Mouse (Mus musculus) right cerebral cortex, postnatal 4 days (tissue): Measurements from ENCODE around the gene Cxcl15.

Experiments used
- DNase-seq: peaks from one replicate; pipeline ENCODE4 v3.0.0-alpha.2; 2022

Cxcl15 gene

DNA sequence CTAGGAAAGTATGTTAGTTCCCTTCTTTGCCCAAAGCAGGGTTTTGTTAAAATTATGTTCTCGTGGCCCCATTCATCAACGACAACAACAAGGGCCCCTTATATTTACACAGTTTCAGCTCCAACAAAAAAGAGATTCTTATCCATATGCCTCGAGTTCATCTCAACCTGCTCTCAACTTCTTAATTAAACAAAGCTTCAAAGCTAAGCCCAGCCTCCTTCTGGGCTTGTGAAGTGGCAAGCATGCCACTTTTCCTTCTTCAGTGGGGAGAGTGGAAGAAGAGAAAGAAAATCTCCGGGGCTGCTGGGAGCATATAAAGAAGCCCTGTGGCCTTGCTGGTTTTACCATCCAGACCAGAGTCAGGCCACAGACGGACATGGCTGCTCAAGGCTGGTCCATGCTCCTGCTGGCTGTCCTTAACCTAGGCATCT, at the start of gene Cxcl15:
Cxcl15 (plus strand) TSS at position 340 of the 431 bp plus-strand sequence.
- DNase-seq: no peak

DNA sequence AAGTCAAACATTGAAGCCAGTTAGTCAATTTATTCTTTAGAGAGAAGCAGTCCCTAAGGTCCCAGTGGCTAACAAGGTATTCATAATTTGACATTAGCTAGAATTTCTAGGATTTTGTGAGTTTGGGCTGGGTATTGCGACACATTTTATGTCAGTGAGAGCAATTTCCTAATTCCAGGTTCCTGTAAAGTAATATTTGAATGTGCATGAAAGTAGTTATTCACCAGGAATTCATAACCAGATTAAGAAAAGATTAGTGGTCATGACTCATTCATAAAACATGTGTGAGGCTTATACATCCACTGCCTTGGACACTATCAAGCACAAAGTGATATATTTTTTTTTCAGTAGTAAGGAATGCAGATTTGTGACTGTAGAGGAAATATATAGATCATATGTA, 40.4 kb upstream of the Cxcl15 start:
- no peak for DNase-seq

DNA sequence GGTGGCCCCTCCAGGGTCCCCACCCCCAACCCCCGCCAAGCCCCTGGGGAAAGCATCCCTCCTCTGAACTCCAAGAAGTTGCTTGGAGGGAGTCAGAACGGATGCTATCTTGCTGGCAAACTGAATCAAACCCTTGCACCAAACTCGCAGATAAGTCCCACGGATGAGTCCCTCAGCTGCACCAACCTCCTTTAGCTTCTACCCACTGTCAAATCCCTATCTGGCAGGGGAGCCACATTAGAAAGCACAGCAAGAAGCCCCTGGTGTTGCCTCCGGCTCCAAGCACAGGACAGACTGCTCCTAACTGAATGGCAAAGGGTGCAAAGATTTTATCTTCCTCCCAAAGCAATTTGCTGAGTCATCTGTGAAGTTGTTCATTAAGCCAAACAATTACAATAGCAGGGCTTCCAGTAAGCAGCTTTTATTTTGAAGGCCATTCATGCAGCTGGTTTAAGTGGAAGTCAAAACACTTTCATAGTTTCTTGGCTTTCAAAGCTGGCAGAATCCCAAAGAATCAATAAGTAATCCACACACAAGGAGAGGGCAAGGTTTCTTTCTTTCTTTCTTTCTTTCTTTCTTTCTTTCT, 36.2 kb upstream of the Cxcl15 start:
- no peak for DNase-seq

DNA sequence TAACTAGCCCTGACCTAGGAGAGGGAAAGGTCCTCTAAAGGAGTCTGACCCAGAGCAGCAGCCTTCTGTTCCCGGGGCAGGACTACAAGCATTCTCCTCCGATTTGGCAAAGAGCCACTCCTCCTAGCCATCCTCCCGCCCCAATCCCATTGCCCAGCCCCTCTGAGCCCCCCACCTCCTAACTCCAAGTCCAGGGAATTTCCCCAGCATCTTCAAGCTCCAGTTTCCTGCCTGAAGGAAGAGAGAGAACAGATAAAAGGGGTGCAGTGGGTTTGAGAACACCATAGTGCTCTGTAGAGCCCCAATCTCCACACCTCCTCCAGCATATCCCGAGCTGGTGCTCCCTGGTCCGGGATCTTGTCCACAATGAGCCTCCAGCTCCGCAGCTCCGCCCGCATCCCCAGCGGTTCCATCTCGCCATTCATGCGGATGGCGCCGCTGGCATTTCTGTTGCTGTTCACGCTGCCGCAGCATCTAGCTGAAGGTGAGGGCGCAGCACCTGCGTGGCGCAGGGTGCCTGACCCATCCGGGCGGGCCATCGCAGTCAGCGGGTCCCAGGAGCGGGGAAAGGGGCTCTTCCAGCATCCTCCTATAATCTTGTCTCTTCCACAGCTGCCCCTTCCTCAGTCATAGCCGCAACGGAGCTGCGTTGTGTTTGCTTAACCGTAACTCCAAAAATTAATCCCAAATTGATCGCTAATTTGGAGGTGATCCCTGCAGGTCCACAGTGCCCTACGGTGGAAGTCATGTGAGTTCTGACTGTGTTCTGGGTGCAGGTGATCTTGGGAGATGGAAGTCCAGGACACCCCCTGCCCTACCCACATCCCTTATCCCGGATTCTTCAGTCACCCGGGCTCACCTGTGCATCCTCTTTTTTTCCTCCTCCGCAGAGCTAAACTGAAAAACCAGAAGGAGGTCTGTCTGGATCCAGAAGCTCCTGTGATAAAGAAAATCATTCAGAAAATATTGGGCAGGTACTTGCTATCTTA, 35.0 kb upstream of the Cxcl15 start, which contains the start of gene Cxcl5:
Cxcl5 (plus strand) TSS at position 284 of the 989 bp plus-strand sequence.
- peak; percentile 28 for DNase-seq

DNA sequence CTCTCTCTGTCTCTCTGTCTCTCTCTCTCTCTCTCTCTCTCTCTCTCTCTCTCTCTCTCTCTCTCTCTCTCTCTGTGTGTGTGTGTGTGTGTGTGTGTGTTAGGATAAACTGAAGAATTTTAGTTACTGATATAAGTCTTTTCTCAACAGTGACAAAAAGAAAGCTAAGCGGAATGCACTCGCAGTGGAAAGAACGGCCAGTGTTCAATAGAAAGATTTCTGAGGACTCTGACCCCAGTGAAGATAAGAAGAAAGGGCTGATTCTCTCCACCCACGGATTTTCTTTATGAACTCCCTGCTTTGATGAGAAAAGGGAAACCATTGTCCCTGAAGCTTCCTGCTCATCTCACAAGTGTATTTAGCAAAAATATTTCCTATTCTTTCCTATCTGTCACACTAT, 34.0 kb upstream of the Cxcl15 start:
- no peak for DNase-seq

DNA sequence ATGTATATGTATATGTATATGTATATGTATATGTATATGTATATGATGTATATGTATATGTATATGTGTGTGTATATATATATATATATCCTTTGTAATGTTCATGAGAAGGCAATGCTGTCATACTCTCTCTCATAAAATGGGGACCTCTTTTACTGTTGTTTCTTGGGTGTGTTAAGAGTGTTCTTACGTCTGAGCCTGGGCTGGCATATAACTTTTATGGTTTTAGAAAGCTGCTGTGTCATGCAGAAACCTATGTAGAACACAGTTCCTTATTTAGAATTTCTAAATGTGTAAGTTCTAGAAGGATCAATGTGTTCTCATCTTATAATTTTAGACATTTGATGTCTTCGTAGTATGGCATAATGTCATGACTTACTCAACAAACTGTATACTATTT, 33.5 kb upstream of the Cxcl15 start:
- DNase-seq: no peak

DNA sequence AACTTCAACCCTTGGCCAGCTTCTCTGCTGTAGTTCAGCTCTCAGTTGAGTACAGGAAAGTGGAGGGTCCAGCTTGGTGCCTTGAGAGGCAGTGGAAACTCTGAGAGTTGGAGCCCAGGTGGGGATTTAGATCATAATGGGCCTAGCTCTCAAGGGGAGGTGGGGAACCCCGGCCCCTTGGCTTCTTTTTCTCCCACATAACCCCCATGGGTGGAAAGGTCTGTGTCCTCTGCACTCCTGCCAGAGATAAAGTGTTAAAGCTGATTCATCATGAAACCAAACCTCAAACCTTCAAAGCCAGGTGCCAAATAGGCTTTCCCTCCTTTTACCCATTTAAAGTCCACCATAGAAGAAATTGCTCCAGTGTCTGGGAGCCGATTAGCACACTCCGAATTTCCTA, 32.5 kb upstream of the Cxcl15 start:
- DNase-seq: no peak

DNA sequence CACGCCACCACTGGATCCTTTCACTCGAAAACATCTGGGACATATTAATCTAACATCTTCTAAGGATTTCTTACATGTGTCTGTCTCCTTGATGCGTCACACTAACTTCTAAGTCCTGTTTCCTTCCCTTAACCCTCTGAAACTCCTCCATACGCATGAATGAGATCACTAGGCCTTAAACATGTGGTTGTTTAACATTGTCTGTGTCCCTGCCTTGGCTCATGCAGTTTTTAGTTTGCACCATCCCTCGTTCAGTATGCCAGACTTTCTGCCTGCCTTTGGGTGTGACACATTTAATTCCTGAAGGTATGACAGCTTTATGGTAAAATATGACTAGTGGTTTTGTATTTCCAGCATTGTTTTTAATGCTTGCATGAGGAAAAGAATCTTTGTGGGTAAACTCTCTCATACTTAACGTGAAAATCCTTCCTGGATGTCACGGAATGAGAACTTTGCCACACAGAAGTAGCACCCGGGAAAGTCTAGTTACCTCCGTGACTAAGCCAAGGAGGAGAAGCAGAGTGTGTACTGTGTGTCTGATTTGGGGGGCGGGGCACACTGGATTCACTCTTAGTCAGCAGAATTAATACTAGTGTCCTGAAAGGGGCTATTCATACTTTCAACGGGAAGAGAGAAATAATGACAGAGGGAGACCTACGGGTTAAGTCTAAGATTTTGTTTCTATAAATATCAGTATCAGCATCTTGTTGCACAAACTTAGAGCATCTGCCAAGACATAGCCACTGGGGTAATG, 30.2 kb upstream of the Cxcl15 start:
- no peak for DNase-seq

DNA sequence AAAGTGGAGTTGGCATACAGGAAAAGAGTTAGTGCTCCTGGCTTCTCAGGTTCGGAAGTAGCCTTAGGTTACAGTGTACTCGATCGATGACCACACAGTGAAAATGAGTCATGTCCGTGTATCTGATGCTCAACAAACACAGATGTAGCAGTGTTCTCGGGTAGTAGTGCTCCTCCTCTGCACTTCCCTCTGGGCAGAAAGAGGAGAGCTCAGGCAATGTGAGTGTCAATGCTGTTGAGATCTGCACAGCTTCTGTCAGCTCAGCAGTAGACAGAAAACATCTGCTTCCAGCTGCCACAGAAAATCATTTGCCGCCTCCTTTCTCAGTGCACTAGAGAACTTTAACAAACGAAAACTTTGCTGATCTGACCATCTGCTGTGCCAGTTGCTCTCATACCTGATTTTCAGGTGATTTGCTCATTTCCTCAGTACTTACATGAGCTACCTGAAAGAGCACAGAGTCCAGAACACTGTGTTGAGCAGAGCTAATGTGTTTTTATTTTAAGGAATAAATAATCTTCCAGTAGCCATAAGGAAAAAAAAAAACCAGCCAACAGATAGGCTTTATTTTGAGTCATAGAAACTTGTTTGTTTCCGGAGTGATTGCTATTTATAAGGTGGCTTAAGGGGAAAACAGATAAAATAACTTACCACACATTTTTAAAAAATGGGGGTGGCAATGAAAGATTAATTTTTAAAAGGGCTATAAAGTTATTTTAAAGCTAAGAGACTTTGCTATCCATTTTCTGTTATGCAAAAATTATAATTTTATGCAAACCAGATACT, 28.3 kb upstream of the Cxcl15 start:
- no peak for DNase-seq

DNA sequence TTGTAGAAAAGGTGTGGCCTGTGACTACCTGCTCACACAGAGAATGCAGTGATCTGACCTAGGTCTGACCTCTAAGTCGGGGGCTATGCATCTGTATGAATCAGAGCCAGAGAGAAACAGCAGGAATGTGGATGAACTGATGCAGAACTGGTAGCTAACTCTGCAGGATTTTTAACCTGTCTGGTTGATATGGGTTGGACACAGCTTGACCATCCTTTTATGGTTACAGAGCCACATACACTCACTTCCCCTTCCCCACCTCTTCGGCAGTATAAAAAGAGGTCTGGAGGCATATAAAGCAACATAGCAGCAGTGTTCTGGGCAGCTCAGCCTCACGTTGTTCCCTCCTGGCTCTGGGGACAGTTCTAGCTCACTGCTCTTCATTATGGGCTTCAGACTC, 26.1 kb upstream of the Cxcl15 start, which contains the start of gene Ppbp:
Ppbp (plus strand) TSS at position 301 of the 400 bp plus-strand sequence.
- DNase-seq: no peak

DNA sequence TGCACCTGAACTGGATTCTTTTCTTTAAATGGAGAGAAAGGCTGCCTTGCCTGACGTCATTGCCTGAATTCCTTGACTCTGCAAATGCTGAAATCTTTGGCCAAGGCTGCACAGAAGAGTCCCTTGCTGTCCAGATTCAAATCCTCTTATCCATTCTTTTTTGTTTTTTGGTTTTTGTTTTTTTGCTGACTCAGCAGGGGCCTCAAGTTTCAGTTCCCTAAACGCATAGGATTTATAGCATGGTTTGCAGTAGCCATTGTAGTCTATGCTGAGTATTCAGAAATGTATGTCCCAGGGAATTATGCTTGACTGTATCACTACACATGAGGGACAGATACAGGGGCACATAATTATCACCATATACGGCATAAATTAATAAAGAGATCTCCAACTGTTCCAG, 23.0 kb upstream of the Cxcl15 start:
- no peak for DNase-seq

DNA sequence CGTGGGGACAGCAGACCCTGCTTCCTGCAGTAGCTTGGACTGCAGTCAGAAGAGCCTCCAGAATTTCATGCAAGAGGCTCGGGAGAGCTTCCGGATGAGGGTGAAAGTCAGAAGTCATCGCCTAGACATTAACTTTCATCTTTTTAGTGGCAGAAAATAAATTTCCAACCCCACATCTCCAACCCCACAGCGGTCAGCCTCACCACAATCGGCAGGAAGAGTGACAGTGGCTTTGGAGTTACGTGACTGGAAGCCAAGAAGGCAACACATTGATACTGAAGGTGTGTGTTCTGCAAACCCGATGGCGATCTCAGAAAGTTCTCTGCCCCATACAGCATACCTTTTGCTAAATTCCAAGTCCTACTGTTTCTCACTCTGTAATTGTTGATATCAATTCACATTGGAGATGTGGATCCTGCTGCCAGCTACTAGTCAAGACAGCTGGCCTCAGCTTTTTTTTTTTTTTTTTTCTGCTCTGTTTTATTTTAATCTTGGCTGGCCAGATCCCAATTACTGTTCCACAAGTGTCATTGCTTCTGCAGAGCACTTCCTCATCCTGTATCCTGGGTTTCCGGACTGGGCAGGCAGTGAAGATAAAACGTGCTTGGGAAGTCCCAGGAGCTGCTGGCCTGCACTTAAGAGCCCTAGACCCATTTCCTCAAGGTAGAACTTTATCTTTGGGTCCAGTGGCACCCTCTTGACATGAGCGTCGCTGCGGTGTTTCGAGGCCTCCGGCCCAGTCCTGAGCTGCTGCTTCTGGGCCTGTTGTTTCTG, 22.3 kb upstream of the Cxcl15 start, which contains the start of gene Pf4:
Pf4 (plus strand) TSS at position 556 of the 774 bp plus-strand sequence.
- no peak for DNase-seq

DNA sequence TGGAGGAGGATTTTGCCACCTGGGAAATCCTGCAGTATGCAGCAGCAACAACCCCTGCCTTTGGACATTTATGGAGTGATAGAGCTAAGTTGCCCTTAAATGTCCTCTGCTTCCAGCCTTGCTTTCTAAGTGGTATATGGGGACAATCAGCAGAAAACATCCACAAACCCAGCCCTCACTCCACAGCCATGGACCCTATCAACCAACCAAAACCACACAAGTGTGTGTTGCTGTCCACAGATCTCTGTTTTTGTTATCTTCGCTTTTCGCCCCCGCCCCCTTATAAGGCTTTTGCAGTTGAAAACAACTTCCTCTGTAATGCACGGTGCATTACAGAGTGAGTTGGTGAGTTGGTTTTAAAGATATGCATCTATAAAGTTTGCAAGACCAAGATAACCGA, 18.8 kb upstream of the Cxcl15 start:
- DNase-seq: no peak

DNA sequence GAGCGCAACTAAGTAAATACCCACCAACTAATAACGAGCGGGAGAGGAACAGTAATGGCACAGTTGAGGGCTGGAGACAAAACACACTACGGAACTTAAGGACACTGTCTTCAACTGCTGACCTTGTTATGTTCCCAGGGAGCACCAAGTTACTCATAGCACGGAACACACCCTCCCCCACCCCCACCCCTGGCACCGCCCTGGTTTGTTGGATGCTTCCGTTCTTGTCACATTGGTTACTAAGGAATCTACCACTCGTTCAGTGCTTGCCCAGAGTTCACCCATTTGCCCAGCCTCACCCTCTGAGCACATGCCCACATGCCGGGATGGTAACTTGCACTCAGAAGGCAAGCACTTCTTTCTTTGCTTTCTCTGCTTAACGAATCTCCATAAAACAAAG, 16.7 kb upstream of the Cxcl15 start:
- no peak for DNase-seq

DNA sequence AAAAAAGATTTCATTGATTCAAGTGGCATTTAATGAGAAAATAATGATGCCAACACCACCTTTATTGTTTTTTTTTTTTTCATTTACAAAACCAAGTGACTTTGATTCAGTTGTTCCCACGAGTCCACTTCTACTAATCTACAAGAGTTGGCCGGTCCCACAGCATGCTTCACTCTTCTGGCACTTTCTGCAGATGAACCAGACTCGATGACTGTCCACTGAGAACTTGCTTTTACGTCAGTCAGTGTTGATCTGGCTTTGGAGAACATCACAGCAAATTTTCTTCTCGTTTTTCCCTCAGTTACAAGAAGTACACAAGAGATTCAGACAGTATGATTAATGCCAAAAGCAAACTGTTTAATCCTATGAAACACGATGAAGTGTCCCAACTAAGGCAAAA, 15.5 kb upstream of the Cxcl15 start:
- no peak for DNase-seq

DNA sequence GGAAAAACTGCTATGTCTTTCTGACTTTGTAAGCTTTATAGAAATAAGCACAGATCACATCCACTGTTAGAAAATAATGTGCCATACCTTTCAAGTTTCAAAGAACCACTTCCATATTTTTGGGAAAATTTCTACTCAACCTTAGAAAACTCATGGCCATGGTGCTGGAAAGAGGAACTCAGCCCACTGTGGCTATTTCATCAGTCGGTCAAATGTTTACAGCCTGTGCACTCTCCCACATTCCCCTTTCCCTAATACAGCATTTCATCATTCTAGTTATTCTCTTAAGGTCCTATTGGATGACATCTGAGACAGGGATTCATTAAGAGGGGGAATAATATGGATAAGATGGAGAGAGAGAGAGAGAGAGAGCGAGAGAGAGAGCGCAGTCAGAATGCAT, 10.6 kb upstream of the Cxcl15 start:
- no peak for DNase-seq

DNA sequence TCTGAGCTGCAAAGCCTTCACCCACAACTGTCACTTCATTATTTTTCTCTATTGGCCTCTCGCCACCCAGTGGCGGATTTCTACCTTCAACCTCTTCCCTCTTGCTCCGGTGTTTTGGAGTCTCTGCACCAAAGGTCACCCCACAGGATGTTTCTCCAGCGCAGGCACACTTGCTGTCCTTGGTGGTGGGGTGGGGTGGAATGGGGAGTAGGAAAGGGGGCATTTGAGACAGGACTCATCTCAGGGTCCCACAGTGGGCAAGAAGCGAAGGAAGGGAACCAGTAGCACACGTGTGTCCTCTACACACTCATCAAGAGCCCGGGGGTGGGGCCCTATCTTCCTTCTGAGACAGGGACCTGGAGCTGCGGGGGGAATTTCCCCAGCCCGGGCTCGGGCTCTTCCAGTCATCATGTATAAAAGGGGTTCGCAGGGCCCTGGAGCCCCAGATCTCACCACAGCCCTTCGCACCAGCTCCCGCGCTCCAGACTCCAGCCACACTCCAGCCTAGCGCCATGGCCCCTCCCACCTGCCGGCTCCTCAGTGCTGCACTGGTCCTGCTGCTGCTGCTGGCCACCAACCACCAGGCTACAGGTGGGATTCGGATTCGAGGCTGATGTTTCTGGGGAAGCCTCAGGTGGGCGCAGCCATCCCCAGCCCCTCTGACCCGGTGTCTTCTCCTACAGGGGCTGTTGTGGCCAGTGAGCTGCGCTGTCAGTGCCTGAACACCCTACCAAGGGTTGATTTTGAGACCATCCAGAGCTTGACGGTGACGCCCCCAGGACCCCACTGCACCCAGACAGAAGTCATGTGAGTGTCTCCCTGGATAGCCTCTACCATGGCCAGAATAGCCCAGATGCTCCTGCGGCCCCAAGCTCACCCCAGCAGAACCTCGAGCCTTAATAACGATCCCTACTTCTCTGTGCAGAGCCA, 8.4 kb upstream of the Cxcl15 start, which contains the start of gene Cxcl3:
Cxcl3 (plus strand) TSS at position 445 of the 930 bp plus-strand sequence.
- no peak for DNase-seq

DNA sequence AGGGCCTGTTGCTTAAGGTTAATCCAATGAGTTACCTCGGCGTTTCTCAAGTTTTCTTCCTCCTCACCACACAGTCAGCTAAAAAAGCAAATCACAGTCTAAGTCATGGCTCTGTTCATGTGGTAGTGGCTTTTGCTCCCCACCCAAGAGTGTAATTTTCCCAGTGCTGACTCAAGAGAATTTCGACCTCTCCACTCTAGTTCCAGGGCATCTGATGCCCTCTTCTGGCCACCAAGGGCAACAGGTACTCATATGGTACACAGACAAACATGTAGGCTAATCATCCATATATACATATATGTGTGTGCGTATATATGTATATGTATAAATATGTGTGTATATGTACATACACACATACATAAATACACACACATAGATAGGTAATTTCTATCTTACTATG, 6.2 kb upstream of the Cxcl15 start:
- no peak for DNase-seq

DNA sequence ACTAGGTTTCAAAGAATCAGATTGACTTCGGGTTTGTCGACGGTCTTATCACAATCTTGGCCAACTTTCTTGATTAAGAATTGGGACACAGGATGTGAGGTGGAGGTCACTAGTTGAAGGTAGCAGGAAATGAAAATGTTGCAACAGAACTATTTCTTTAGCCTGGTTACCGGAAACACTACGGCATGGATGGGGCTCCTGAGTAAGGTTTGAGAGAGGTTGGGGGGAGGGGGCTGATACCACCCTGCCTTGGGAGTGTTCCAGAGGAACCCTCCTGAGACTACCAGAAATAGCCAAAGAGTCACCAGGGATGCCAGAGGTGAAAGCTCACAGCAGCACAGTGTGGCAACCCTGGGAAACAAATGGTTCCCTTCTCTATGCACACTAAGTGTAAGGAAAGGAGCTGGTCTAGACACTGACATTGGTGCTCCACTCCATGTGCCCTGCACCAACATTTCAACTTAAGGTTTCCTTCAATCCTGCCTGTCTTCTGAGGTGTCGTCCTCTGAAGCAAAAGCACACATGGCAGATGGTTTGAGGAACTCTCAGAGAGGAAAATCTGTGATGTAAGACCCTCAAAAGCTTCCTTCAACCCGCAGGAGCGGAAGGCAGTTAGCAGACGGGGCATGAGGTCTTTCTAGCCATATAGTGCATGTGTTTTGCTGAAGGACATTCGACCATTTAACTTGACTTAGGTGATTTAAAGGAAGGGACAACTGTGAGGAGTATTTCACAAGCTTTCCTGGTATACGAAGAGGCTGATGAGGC, 4.8 kb upstream of the Cxcl15 start:
- no peak for DNase-seq
